Comparison of ENCODE assay signal across 25 mouse cellular contexts in the genomic region with DNA sequence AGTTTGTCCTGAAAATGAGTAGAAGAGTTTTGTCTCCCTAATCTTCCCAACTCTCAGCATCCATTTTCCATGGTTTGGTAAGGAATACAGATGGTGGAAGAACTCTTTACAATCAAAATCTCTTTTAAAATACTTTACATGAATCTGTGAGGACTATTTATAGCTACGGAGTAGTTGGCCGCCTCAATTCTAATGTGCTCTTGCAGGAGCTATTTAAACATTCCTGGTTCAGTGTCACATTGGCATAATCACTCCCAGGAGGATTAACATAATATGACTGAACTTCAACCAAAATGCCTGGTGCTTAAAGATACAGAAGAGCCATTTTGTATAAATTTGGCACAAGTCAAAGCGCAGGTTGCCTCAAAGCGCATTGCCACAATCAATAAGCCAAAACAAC.
"Had no signal": no experiment of that assay in that cellular context is flagged by ENCODE, and none has a peak within 500 bp of the region (broad histone marks: within the 10 kb centered on the region; RNA-seq: fewer than 3 reads in every experiment).

No protein-coding gene starts in this region.

- ATAC-seq: hindbrain, postnatal 0 days; intestine, embryonic 16.5 days; liver, embryonic 12.5 days had no signal

- DNase-seq: gastrocnemius, adult 2 months; gastrocnemius, postnatal 10 days; gastrocnemius, postnatal 36 days; heart, adult 18-20 months; heart, postnatal 10 days; kidney, adult 11 months; kidney, adult 2 months; kidney, adult 9 months; kidney, postnatal 14 days; kidney, postnatal 36 days; layer of hippocampus, adult 9-11 months; layer of hippocampus, postnatal 36 days; left cerebral cortex, postnatal 4 days had no signal

- H3K27ac ChIP-seq: gastrocnemius, adult 2 months; heart, embryonic 10.5 days; hindbrain, embryonic 13.5 days; hindbrain, embryonic 15.5 days; hindbrain, postnatal 0 days; kidney, embryonic 15.5 days; kidney, postnatal 0 days; limb, embryonic 13.5 days; limb, embryonic 15.5 days; liver, embryonic 12.5 days; liver, embryonic 14.5 days had no signal

- H3K9ac ChIP-seq: heart, embryonic 12.5 days; hindbrain, embryonic 13.5 days; hindbrain, embryonic 15.5 days; kidney, embryonic 15.5 days; limb, embryonic 13.5 days; limb, embryonic 15.5 days; liver, embryonic 12.5 days; liver, embryonic 14.5 days had no signal

- H3K9me3 ChIP-seq: heart, embryonic 10.5 days; heart, embryonic 12.5 days; hindbrain, embryonic 13.5 days; hindbrain, embryonic 15.5 days; kidney, embryonic 15.5 days; limb, embryonic 13.5 days; limb, embryonic 15.5 days; liver, embryonic 12.5 days had no signal

- H3K4me2 ChIP-seq: heart, embryonic 12.5 days; hindbrain, embryonic 13.5 days; hindbrain, embryonic 15.5 days; kidney, embryonic 15.5 days; limb, embryonic 13.5 days; limb, embryonic 15.5 days; liver, embryonic 12.5 days had no signal

- H3K36me3 ChIP-seq: heart, embryonic 10.5 days; heart, embryonic 12.5 days; hindbrain, embryonic 13.5 days; hindbrain, embryonic 15.5 days; kidney, embryonic 15.5 days; limb, embryonic 13.5 days; limb, embryonic 15.5 days; liver, embryonic 12.5 days had no signal

- H3K27me3 ChIP-seq: heart, embryonic 12.5 days; hindbrain, embryonic 13.5 days; hindbrain, embryonic 15.5 days; kidney, embryonic 15.5 days; limb, embryonic 15.5 days had no signal

- H3K4me3 ChIP-seq: gastrocnemius, adult 2 months; heart, embryonic 10.5 days; heart, embryonic 12.5 days; hindbrain, embryonic 13.5 days; hindbrain, embryonic 15.5 days; kidney, embryonic 15.5 days; limb, embryonic 13.5 days; limb, embryonic 15.5 days; liver, embryonic 12.5 days had no signal
